Mouse (Mus musculus) heart, postnatal 0 days (tissue): Measurements from ENCODE around the gene Strn3. TPM values are rescaled to one million over a fixed set of nuclear protein-coding genes. Genes with fewer than 3 reads are reported as not detected.
"Not testable (repeated sequence)": the region's sequence is repeated elsewhere in the genome, so short reads cannot be mapped to it uniquely, and the experiment has no call there.

Experiments used
- ATAC-seq: fragments of 200-750 bp; cut with Nextera tagmentation; 2 replicates; pipeline ENCODE4 v1.8.0; 2017; ENCODE audit warnings: low read depth, moderate number of reproducible peaks, moderate library complexity; ENCODE audit not compliant: insufficient read depth
- DNase-seq: peaks from one replicate; pipeline ENCODE4 v3.0.0-alpha.2; 2016; ENCODE audit warnings: low spot score
- H3K27ac ChIP-seq: fragments of 300-500 bp; sonication (generic); 2 replicates; pipeline ENCODE4 v1.5.1; 2014; ENCODE audit warnings: low read depth, mild to moderate bottlenecking
- H3K27me3 ChIP-seq: fragments of 300-500 bp; sonication (generic); 2 replicates; pipeline ENCODE4 v1.6.1; 2014; ENCODE audit warnings: low read length, mixed read lengths; ENCODE audit not compliant: control insufficient read depth, insufficient read depth
- H3K36me3 ChIP-seq: fragments of 300-500 bp; sonication (generic); replicated peaks from 2 replicates; pipeline ENCODE4 v1.6.1; 2014; ENCODE audit warnings: low read length, mixed read lengths; ENCODE audit not compliant: control insufficient read depth, insufficient read depth
- H3K4me1 ChIP-seq: fragments of 300-500 bp; sonication (generic); 2 replicates; pipeline ENCODE4 v1.6.1; 2014; ENCODE audit warnings: antibody characterized with exemption; ENCODE audit not compliant: control insufficient read depth, insufficient read depth
- H3K4me2 ChIP-seq: fragments of 300-500 bp; sonication (generic); 2 replicates; pipeline ENCODE4 v1.6.1; 2014; ENCODE audit warnings: low read depth, mild to moderate bottlenecking, low read length, moderate library complexity
- H3K4me3 ChIP-seq: fragments of 300-500 bp; sonication (generic); 2 replicates; pipeline ENCODE4 v1.5.1; 2014; ENCODE audit warnings: low read depth, low read length
- H3K9ac ChIP-seq: fragments of 300-500 bp; sonication (generic); replicated peaks from 2 replicates; pipeline ENCODE4 v1.6.1; 2014; ENCODE audit warnings: low read depth, low read length, mixed read lengths
- H3K9me3 ChIP-seq: fragments of 300-500 bp; sonication (generic); replicated peaks from 2 replicates; pipeline ENCODE4 v1.6.1; 2016; ENCODE audit warnings: low read length; ENCODE audit not compliant: control insufficient read depth
- CTCF ChIP-seq: IDR thresholded peaks from 2 replicates; pipeline ENCODE4 v1.5.1; 2016; ENCODE audit warnings: antibody characterized with exemption, control low read depth, low read depth
- EP300 ChIP-seq: IDR thresholded peaks from 2 replicates; pipeline ENCODE4 v1.6.1; 2016; ENCODE audit warnings: antibody characterized with exemption, low read depth
- WGBS: fragments of 180-500 bp; shearing (Covaris S2); extraction: QIAGEN DNeasy Blood & Tissue Kit; methylation state at CpG from one replicate; pipeline ENCODE4 v1.1.7; 2014; 5-methylcytosine and 5-hydroxymethylcytosine counted together
- polyA plus RNA-seq: library from polyadenylated mRNA; unstranded; fragments of >200 nt; fragmentation: Nextera tagmentation; extraction: Ambion mirVana; gene quantifications from 2 replicates; pipeline ENCODE4 v1.2.1, GENCODE M21; 2015
- total RNA-seq: library from RNA; depleted of rRNA; stranded (reverse); fragments of >200 nt; gene quantifications from 2 replicates; pipeline ENCODE4 v1.2.3, GENCODE M21; 2014; ENCODE audit warnings: low replicate concordance

Gene Strn3
- total and polyA plus RNA-seq, 2 experiments from 2014 or later = 37.1 to 69.6 TPM

DNA sequence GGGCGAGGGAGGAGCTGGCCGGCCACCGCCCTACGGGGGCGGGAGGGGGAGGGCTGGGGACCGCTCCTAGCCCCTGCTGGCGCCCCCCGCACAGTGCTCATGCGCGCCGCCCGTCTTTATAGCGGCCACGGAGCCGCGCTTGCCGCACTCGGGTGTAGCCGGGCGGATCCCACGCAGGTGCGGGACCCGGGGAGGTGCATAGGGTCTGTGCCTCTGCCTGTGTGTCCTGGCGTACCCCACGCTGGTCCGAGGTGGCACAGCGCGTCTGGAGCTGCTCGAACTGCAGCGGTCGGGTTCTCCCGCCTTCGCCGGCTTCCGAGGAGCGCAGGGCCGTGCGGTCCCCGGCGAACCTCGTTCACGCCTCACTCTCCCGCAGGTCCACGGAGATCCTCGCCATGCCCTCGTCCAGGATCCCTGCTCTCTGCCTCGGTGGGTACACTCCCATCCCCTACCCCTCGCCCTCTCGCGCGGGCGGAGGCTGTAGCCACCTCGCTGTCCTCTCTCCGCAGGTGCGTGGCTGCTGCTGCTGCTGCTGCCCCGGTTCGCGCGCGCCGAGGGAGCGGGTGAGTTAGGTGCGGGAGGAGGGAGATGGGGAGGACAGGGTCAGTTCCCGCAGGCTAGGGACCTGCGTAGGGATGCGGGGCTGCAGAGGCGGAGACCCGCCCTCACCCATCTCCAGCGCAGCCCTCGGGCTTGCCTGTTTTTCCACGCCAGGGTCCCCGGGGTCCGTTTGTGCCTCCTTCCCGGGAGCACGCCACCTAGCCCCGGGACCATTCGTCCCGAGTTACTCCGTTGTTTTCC lies 98.3 kb downstream of the Strn3 start, which contains the start of gene Coch:
Gene Coch, plus strand, starts transcription at position 113 of the 801 bp plus-strand sequence.
- no peak for TF ChIP-seq EP300
- TF ChIP-seq CTCF = 0 out of 2 replicates have a peak, but pooled peaks have one; percentile 1
- ATAC-seq (peak; percentile 63), DNase-seq (no peak)
- Histone ChIP-seq H3K4me3 (peak within 1 kb of the TSS; percentile 63), H3K27ac (no peak within 1 kb of the TSS), H3K36me3 (no peaks in the 10 kb centered on the region), H3K27me3 (peaks cover 49% of the 10 kb centered on the region), H3K9me3 (no peaks in the 10 kb centered on the region), H3K4me2 (peak within 1 kb of the TSS; percentile 96), H3K4me1 (peaks cover 4% of the 10 kb centered on the region; the same call in 1 of the 2 replicates), H3K9ac (no peak within 1 kb of the TSS)
- WGBS = under 1% methylated on average over 76 of the region's 79 CpGs

- WGBS = under 1% methylated on average over 19 of the region's 21 CpGs
- peak overlapping the region; percentile 63 for H3K4me3 ChIP-seq
- no peak overlapping the region for H3K27ac ChIP-seq
- ATAC-seq (no peak; the same call in 1 of the 2 replicates), DNase-seq (no peak)
- H3K4me1 ChIP-seq = peaks cover 4% of the 10 kb centered on the region; the same call in 1 of the 2 replicates
- no peaks in the 10 kb centered on the region for H3K36me3 ChIP-seq
- no peak overlapping the region for H3K9ac ChIP-seq
- H3K9me3 ChIP-seq = no peaks in the 10 kb centered on the region
- TF ChIP-seq CTCF (no peak), EP300 (no peak)
- peak overlapping the region; percentile 96 for H3K4me2 ChIP-seq
- H3K27me3 ChIP-seq = peaks cover 49% of the 10 kb centered on the region
Measured at GRCm38 (mm10) chr12:51592888-51593228, 98.8 kb downstream of the Strn3 start.

DNA sequence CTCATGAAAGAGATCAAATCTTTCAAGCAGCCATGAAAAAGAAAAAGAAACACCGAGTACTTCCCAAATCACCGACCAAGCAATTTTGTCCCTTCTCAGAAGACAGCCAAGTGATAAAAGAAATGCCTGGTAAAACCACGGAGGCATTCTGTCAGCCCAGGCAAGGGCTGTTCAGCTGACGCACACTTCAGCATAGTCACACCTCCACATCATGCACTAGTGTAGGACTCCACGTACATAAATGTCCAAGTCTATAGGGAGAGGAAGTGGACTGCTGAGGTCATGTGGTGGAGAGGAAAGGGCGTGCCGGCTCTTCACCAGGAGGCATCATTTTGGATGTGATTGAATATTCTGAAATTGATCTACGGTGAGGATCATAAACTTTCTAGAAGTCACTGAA lies 99.8 kb downstream of the Strn3 start:
- H3K27ac ChIP-seq = no peak overlapping the region
- WGBS = 53% methylated on average over 8 of the region's 8 CpGs
- no peak for DNase-seq
- TF ChIP-seq EP300 = no peak
- no peak for TF ChIP-seq CTCF
- no peak for ATAC-seq
- no peaks in the 10 kb centered on the region for H3K9me3 ChIP-seq
- H3K4me2 ChIP-seq = no peak overlapping the region
- no peak overlapping the region for H3K9ac ChIP-seq
- H3K36me3 ChIP-seq = no peaks in the 10 kb centered on the region
- H3K27me3 ChIP-seq = peaks cover 49% of the 10 kb centered on the region
- H3K4me1 ChIP-seq = peaks cover 4% of the 10 kb centered on the region; the same call in 1 of the 2 replicates
- H3K4me3 ChIP-seq = no peak overlapping the region

- no peak overlapping the region for H3K4me3 ChIP-seq
- ATAC-seq (no peak), DNase-seq (no peak)
- no peak overlapping the region for H3K4me2 ChIP-seq
- WGBS = 85% methylated on average over 5 of the region's 5 CpGs
- peaks cover 27% of the 10 kb centered on the region for H3K27me3 ChIP-seq
- TF ChIP-seq EP300 (no peak), CTCF (no peak)
- H3K27ac ChIP-seq = no peak overlapping the region
- no peak overlapping the region for H3K9ac ChIP-seq
- peaks cover 4% of the 10 kb centered on the region; the same call in 1 of the 2 replicates for H3K4me1 ChIP-seq
- H3K36me3 ChIP-seq = no peaks in the 10 kb centered on the region
- H3K9me3 ChIP-seq = peaks cover 7% of the 10 kb centered on the region; the same call in 1 of the 2 replicates
Measured at GRCm38 (mm10) chr12:51589263-51589662, 102.4 kb downstream of the Strn3 start.

GRCm38 (mm10) chr12:51577816-51578215 lies 113.9 kb downstream of the Strn3 start:
- WGBS = 90% methylated on average over 2 of the region's 2 CpGs
- not testable (repeated sequence) for H3K9me3 ChIP-seq, H3K27me3 ChIP-seq, H3K4me3 ChIP-seq, H3K4me1 ChIP-seq, H3K9ac ChIP-seq, H3K36me3 ChIP-seq, DNase-seq, H3K4me2 ChIP-seq, ATAC-seq, H3K27ac ChIP-seq
